Mouse (Mus musculus) cerebellum, adult 11 months (tissue): ENCODE results near the gene Gps1.
"Not testable (repeated sequence)": the region's sequence is repeated elsewhere in the genome, so short reads cannot be mapped to it uniquely, and the experiment has no call there.

Source experiments
- DNase-seq: peaks from one replicate; pipeline ENCODE4 v3.0.0; 2022

Gps1 gene

GRCm38 (mm10) chr11:120788460-120788859, 4.4 kb downstream of the Gps1 start:
- not testable (repeated sequence) for DNase-seq

- DNase-seq, result no peak
Observed at GRCm38 (mm10) chr11:120789355-120789754, 5.3 kb downstream of the Gps1 start.

GRCm38 (mm10) chr11:120789810-120790209, 5.7 kb downstream of the Gps1 start:
- no peak for DNase-seq

GRCm38 (mm10) chr11:120792652-120793051, 8.6 kb downstream of the Gps1 start:
- no peak for DNase-seq

- peak; percentile 97 for DNase-seq
Observed at GRCm38 (mm10) chr11:120795756-120796613, 11.9 kb downstream of the Gps1 start, which contains the start of gene Dus1l. TSS of gene Dus1l (minus strand) at chr11:120796403.

- no peak for DNase-seq
Observed at GRCm38 (mm10) chr11:120796614-120796946, 12.5 kb downstream of the Gps1 start.

- no peak for DNase-seq
Observed at GRCm38 (mm10) chr11:120798244-120798643, 14.2 kb downstream of the Gps1 start.

- no peak for DNase-seq
Observed at GRCm38 (mm10) chr11:120799316-120799890, 15.3 kb downstream of the Gps1 start.

GRCm38 (mm10) chr11:120800061-120800904, 16.2 kb downstream of the Gps1 start:
- peak; percentile 81 for DNase-seq

GRCm38 (mm10) chr11:120804274-120804673, 20.2 kb downstream of the Gps1 start:
- DNase-seq, result no peak

- DNase-seq, result no peak
Observed at GRCm38 (mm10) chr11:120804769-120805168, 20.7 kb downstream of the Gps1 start.

GRCm38 (mm10) chr11:120805375-120806298, 21.6 kb downstream of the Gps1 start:
- no peak for DNase-seq

GRCm38 (mm10) chr11:120808010-120808409, 23.9 kb downstream of the Gps1 start:
- DNase-seq, result no peak

GRCm38 (mm10) chr11:120812068-120812467, 28.0 kb downstream of the Gps1 start:
- DNase-seq, result no peak

- DNase-seq, result peak; percentile 10
Observed at GRCm38 (mm10) chr11:120817358-120817757, 33.3 kb downstream of the Gps1 start.

- peak; percentile 4 for DNase-seq
Observed at GRCm38 (mm10) chr11:120818251-120818650, 34.2 kb downstream of the Gps1 start.

GRCm38 (mm10) chr11:120819556-120819955, 35.5 kb downstream of the Gps1 start:
- DNase-seq, result peak; percentile 46

- DNase-seq, result peak; percentile 31
Observed at GRCm38 (mm10) chr11:120820546-120820945, 36.5 kb downstream of the Gps1 start.

GRCm38 (mm10) chr11:120821076-120821922, 37.2 kb downstream of the Gps1 start:
- peak; percentile 22 for DNase-seq

- peak; percentile 22 for DNase-seq
Observed at GRCm38 (mm10) chr11:120822321-120822720, 38.2 kb downstream of the Gps1 start.

- no peak for DNase-seq
Observed at GRCm38 (mm10) chr11:120822831-120823550, 38.9 kb downstream of the Gps1 start.
